Mouse (Mus musculus) testis, adult 2 months (tissue): ENCODE data around the gene Mmp9.

Source experiments
- CTCF ChIP-seq: fragments of 200-500 bp; IDR thresholded peaks from 2 replicates; pipeline ENCODE4 v1.5.1; 2012; ENCODE audit warnings: low read depth, mild to moderate bottlenecking, inconsistent platforms, low read length, moderate library complexity; ENCODE audit not compliant: control insufficient read depth, insufficient read depth, insufficient replicate concordance
- POLR2A ChIP-seq: fragments of 200-500 bp; IDR thresholded peaks from 2 replicates; pipeline ENCODE4 v1.6.1; 2012; ENCODE audit warnings: low read depth, mild to moderate bottlenecking, inconsistent platforms, low read length, moderate library complexity; ENCODE audit not compliant: control insufficient read depth

DNA sequence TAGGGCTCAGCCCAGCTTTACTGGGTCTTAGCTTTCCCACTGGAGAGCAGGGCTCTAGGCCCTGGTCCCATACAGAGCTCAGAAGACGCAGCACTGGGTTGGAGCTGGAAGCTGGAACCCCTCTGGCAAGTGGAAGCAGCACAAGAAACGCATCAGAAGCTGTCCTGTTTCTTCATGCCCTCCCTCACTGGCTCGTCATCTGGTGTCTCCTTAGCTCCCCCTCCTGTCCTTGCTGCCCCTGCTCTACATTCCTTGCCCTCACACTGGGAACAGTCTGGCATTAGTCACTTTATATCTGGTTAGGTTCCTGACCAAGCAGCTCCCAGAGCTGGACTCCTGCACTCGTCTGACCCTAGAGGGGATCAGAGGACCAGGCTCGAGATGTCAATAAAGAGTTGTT lies 46.5 kb upstream of the Mmp9 start:
- no peak for TF ChIP-seq CTCF
- no peak for TF ChIP-seq POLR2A
